Mouse (Mus musculus): ENCODE measurements around the gene Siae.

- no peak for TF ChIP-seq POLR2A (IDR thresholded peaks at IDR 0.05; ENCODE audit: control insufficient read depth, extremely low read depth, insufficient read depth, low read length, poor library complexity)
- TF ChIP-seq CTCF (IDR thresholded peaks at IDR 0.05; ENCODE audit: borderline replicate concordance, control insufficient read depth, extremely low read depth, insufficient read depth, low read length, poor library complexity) = no peak
Observed at GRCm38 (mm10) chr9:37638721-37639120, 83.2 kb downstream of the Siae start.

Measured in thymus, adult 2 months (tissue).